Mouse (Mus musculus) monocyte, adult 5-6 weeks (primary cell): ENCODE results near the gene Wnt3a. TPM values are rescaled to one million over a fixed set of nuclear protein-coding genes. Genes with fewer than 3 reads are reported as not detected.
A peak's percentile ranks its signal among the peaks of the same experiment; 100 is the strongest.

Experiments used
- ATAC-seq: fragments of 153-309, 156-312 bp; replicated peaks from 2 replicates; pipeline ENCODE4 v1.8.0; 2017; ENCODE audit warnings: mild to moderate bottlenecking; ENCODE audit not compliant: low TSS enrichment, insufficient number of reproducible peaks, severe bottlenecking, poor library complexity, low FRiP score
- total RNA-seq: library from RNA; stranded (forward); fragments of 200-1000, 200-491, 200-594 nt; gene quantifications from 3 replicates; pipeline ENCODE4 v1.2.3, GENCODE M21; 2017

The Wnt3a gene
- total RNA-seq, 1 experiment from 2014 or later, result not detected

DNA sequence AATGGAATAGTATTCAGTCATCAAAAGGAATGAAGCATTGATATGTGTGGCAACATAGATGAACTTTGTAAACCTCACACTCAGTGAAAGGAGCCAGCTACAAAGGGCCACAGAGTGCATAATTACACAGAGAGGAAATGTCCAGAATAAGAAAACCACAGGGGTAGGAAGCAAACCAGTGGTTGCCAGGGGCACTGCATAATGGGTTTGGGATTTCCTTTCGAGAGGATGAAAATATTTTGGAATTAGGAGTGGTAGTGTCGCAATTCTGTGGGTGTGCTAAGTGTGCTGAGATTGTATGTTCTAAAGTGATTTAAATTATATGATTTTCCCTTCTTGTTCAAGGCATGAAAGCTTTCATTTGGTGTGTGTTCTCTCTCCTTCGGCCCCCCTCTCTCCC lies 16.4 kb downstream of the Wnt3a start:
- ATAC-seq, result no peak

DNA sequence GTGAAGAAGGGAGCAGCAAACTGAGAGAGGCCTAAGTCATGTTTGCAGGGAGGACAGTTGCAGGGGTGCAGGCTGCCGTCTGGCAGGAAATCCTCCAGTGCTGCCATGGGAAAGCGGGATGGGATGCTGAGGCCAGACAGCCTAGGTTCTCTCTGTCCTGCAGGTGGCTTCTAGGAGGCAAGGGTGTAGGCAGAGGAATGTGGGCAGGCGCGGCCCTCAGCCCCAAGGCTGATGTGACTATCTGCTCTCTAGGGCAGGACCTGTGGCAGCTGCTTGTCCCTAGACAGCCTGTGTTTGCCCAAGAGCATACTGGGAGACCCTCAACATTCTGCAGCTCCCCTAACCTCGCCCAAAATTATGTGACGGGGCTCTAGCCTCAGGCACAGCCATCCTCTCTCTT lies 23.8 kb downstream of the Wnt3a start:
- ATAC-seq, result no peak

DNA sequence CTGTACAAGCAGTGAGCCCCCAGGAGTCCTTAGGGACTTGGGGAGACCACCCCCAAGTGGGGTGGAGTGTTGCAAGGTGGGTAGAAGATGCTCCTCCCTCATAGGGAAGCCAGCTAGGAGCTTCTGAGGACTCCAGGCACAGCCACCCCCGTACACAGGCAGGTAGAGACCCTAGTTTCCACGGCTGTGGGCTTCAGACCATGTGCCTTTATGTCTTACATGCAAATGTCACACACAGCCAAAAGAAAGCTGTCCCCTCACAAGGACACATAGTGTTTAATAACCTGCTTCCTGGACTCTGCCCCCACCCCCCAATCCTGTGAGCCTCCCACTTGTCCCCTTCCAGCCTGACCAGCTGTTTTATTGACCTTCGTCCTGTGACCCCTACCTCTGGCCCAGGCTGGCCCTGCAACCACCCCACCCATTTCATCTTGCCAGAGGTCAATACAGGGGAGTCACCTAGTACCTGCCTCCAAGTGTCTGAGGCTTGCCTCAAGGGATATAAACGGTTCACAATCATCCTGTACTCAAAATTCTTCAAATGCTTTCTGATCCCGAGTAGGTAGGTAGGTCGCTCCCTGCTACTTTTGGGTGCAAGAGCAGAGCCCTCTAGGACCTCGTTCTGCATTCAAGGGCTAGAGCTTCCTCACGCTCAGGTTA lies 25.3 kb downstream of the Wnt3a start:
- no peak for ATAC-seq

DNA sequence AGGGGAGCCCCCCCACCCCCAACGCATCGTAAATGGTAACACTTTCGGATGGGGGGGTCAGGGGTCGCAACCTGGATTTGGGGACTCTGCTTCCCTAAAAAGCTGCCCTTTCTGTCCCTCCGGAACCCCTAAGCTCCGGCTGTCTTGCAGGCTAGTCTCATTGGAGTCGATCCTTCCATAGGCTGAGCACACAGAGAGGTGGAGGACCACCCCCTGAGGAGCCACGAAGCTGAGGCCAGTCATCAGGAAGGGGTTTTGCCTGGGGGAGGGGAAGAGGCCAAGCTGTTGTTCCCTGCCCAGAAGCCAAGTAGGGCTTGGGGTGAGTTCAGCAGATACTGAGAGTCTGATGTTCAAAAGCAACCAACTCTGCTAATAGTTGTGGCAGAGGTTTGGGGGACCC lies 26.0 kb downstream of the Wnt3a start:
- ATAC-seq, result no peak

DNA sequence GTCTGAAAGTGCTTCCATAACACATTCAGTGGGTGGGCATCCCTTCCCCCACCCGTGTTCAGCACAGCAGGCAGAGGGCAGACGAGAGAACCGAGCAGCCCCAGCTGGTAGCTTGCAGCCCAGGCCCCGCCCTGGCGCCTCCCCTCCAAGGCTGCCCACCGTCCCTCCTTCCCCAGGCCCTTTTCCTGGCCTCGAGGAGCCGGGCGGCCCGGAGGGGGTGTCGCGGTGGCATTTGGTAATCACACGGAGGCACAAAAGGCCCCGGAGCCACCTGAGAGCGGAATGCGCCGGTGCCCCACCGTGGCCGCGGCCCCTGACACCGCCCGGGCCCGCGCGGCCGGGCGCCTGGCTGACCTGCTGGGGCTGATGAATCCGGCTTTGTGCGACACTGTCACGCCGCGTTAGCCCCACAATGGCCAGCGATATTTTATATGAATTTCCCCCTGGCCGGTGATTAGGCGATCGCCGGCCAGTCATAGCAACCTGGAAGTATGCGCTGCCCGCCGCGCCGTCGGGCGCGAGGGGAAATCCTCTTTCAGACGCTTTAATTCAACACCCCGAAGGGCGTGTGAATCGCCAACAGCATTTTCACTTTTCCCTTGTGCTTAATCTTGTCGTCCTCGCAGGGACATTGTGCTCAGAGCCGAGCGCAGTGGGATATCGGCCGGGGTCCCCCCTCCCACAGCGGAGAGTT lies 26.5 kb downstream of the Wnt3a start:
- no peak for ATAC-seq

DNA sequence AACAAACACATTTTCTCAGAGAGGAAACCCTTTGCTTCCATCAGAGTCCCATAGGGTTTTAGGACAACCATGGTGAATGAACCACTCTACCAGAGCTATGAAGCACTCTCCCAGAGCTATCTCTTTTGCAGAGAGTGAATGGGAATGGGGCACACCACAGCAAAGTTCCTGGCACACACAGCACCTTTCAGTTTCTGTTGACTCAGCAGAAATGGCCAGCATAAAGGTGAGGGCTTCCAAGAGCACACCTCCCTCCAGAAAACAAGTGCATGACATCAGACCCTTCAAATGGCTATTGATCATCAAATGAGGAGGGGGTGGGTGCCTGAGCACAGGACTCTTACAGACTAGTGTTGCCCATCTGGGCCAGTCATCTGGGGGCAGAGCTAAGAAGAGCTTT lies 28.2 kb downstream of the Wnt3a start:
- no peak for ATAC-seq

DNA sequence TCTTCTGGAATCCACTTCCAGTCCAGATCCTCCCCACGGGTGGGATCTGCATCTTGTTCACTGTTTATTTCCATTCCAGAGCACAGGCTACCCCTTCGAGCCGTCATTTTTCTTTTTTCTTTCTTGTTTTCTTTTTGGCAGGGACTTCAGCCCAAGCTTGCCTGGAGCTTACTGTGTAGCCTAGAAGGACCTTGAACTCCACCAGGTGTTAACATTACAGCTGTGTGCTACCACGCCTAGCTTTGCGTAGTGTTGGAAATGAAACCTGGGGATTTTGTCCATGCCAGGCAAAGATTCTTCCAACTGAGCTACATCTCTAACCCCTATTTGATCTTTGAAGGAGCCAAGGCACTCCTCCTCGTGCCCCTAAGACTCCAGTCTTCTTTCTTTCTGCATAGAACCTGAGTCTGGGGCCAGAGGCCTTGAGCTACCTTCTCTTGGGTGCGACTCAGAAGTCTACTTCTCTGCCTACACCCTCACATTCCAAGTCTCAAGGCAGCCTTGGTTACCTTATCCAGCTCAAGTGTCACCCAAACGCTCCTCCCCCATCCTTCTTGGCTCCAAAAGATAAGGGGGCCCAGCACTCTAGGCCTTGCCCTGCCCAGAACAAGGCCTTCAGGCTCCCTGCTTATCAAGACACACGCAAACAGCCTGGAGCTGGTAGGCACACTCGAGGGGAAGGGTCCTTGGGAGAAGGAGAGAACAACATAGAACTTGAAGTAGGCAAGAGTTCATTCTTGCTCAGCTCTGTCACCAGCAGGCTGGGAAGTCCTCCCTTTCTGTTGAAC lies 29.7 kb downstream of the Wnt3a start:
- no peak for ATAC-seq

DNA sequence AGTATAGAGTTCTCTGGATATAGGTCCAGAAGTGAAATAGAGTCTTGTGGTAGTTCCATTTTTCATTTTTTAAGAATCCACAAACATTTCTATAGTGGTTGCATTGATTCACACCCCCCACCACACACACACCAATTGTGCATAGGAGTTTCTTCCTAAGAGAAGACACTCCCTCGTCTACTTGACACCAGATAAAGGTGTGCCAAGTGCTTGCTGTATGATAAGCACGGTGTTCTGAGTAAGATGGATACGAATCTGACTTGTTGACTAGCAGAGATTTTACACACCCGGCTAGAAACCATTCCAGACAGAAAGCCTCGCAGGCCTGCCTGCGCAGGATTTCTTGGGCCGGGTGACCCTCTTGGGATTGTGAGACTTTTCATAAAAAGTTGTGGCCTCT lies 30.9 kb downstream of the Wnt3a start:
- ATAC-seq, result no peak

DNA sequence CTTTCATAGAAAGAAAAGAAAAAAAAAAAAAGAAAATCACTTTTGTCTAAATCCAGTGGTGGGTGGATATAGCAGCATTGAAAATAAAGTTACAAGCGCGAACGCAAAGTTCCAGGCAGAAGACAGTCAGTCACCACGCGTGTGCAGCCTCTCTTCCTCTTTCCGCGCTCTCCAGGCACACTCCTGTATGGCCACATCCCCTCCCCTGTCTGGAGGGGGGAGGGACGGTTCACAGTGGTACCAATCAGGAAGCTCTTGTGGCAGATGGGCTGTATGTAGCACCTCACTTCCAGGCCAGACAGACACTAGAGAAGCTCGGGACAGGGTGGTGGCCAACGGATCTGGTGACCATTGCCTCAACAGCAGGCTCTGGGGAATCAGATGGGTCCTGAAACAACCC lies 42.5 kb downstream of the Wnt3a start:
- ATAC-seq, result no peak; the same call in 1 of the 2 replicates

DNA sequence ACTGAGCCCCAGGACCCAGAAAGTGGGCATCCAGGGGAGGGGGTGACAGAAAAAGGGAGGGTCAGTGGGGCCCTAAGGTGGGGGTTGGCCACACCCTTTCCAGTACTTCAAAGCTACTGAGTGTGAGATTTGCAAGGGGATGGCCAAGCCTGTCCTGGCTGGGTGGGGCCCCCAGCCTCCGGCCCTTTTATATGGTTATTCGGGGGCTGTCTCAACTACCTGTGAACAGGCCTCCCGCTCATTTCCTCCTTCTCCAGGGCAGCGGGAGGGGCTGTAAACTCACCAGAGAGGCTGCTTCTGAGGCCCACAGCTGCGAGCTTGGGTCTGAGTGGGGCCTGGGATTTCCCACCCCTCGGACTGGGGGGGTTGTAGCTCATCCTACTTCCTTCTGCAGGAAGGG lies 46.7 kb downstream of the Wnt3a start:
- no peak for ATAC-seq

DNA sequence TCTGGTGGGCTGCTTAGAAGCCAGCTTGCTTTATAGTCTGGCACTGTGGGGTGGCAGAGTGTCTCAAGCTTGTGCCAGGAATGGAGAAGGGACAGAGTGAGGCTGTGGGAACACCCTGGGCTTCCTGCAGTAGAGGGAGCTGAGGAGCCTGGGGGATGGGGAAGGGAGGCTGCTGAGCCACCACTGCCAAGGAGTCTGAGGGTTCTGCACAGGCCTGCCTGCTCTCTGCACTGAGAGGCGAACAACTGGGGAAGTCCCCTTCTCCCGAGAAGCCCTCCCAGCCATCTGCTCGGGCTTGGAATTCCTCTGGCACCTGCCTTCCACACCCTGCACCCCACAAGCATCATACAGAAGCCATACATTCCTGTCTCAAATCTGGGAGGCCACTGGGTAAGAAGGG lies 48.7 kb downstream of the Wnt3a start:
- no peak for ATAC-seq

DNA sequence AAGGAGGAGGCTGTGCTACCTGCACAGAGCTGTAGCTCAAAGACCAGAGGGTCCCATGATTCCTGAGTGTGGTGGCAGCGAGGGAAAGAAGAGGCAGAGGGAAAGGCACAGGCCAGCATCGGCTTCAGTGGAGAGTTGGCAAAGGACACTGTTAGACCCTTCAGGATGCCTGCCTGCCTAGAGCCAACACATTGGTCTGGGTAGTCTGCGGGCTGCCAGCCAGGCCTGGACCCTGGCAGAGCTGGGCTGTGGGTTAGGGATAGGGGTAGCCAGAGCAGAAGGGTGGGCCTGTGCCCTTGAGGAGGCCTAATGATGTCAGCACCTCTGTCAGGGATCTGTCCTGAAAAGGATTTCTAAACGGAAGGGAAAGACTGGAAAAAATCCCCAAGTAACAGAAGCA lies 50.8 kb downstream of the Wnt3a start:
- no peak for ATAC-seq

DNA sequence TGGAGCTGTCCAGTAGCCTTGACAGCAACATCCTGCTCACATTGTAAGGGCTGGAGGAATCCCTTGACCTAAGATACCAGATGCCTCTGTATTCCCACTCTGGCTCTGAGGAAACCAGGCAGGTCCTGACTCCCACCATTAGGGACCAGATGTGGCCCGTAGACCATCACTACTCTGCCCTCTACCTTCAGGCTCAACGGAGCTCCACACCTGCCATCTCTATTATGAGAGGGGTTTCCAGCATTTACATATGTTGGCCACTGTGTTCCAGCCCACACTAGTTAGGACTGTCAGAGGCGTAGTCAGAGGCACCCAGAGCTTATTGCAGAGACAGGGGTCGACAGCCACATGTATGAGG lies 51.1 kb downstream of the Wnt3a start:
- ATAC-seq, result no peak

DNA sequence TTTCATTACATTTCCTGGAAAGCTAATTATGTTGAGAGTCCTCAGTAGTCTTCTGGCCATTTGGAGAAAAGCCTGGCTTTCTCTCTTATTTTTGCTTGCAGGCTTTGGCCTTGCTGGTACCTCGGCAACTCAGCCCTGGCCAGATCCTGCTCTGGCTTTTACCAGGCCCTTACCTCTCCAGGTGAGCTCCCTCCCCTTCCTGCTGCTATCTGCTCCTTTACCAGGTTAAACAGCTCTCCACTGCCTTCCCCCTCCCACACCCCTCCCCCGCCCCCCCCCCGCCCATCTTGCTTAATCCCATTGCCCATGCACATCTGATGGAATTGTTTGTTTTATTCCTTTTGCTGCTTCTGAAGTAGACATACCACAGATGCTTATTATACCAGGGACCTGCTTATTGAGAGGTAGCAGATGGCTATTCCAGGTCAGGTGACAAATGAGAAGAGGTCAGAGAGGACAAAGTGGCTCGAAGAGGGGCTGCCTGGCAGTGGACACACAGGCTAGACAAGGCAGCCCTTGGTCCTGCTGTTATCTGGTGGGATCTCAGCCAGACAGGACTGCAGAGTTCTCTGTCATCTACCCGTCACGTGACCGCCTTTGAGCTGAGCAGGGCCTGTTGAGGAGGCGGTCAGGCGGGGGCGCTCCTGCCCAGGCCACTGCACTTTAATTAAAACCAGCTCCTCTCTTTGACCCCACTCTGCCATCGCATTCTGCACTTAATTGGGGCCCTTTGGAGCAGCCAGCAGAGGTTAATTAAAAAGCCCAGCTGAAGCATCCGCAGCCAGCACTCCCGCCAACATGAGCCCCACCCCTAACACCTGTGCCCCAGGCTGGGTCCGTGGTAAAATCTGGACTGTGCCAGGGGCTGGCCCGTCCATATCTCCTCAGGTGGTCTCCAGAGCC lies 51.8 kb downstream of the Wnt3a start:
- ATAC-seq, result no peak

DNA sequence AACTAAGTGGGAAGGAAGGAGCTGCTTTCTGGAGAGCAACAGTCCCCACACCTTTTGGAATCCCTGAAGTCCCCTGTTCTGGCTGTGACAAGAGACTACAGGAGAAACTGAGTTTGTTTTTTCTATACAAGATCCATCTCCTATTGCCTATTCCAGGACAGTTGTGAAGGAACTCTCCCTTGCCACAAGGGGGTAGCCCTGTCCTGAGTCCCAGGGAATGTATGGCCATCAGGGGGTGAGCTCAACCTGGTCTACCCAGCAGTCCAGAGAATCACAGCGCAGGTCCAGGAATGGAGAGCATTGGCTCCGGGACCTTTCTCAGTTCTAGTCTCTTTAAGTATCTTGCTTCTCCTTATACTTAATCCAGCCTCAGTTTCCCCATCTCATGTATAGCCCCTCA lies 57.8 kb downstream of the Wnt3a start:
- no peak for ATAC-seq

DNA sequence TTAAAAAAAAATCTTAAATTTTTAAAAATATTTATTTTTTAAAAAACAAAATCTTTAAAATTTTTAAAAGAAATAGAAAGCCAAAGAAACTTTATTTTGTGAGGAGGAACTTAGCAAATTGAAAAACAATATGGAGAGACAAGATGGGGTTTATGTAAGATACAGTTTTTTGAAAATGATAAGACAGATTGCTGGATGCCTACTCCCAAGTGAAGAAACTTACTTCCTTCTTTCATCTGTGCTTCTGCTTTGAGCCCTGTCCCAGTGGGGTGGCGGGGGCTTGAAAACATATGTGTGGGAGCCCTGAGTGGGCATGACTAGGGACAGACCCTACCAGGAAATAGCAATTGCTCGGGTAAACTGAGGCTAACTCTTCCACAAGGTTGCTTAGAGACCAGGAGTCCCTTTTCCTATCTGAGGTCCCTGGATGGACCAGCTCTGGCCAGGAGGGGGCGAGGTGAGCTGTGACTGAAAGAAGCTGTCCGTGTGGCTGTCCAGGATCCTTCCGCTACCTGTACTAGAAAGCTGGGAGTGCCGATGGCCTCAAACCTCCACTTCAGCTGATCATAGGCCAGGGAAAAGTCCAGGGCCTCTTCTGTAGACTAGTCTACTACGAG lies 60.3 kb downstream of the Wnt3a start:
- 0 out of 2 replicates have a peak, but pooled peaks have one; percentile 7 for ATAC-seq

DNA sequence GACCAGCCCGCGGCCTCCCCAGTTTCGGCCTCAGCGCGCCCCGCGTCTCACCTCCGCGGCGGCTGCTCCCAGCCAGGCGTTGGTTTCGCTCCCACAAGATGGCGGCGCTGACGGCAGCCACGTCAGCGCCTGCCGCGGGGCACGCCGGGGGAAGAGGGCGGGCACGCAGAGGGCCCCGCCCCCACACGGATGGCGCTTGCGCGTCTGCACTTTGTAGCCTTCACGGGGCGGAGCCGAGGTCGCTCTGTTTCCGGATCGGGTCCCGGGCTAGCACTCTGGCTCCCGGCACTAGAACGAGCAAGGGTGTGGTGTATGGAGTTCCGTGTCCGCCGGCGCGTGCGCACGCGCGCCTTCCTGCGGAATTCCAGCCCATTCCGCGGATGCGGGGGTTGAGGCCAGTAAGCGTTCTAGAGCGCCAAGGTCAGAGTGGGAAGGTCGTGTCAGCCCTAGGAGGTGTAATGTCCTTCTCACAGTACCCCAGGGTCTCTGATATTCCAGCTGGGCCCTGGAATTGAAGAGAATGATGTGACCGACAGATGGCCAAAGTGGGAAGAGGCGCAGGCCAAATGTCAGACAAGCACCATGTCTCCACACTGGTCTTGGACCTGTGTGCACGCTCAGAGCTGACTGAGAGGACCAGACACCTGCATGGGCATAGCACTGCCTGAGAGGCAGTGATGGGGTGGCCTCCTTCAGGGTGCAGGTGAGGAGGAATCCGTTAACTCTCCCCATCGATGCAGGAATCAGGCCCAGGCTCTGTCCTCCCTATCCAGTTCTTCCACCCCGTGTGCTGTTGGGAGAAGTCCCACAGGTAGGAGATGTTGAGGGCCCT lies 62.2 kb downstream of the Wnt3a start, which contains the start of gene Arf1:
Arf1 (minus strand) TSS at position 149 of the 832 bp plus-strand sequence.
- peak; percentile 77 for ATAC-seq
